Mouse (Mus musculus): ENCODE data around the gene Vmn2r31. TPM values are rescaled to one million over a fixed set of nuclear protein-coding genes. Genes with fewer than 3 reads are reported as not detected.
"Not testable (repeated sequence)": the region's sequence is repeated elsewhere in the genome, so short reads cannot be mapped to it uniquely, and the experiment has no call there.

The Vmn2r31 gene
- not detected in 2 replicates for polyA plus RNA-seq (2012; rRNA removed)

DNA sequence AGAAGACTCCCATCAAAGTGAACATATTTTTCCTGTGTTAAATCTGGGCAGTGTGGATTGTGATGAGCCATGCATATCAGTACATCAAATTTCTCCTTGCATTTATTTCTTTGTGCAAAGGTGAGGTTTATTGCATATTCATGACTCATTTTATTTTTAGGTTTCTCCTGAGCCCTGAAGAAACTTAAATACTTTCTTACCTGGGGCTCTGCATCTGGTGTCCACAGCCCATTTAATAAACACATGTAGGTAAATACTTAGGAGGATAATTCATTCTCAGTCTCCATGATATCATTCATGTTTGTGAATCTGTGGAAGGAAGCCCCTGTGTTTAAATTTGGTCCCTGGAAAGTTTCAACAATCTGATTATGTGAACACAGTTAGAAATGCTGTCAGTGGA, at the start of gene Vmn2r31:
Gene Vmn2r31 (minus strand): TSS at position 101 of the 400 bp plus-strand sequence.
- not testable (repeated sequence) for H3K27ac ChIP-seq (ENCODE audit: control insufficient read depth, insufficient read depth, low read length); DNase-seq; H3K27me3 ChIP-seq (ENCODE audit: control insufficient read depth, insufficient read depth, low read length); H3K36me3 ChIP-seq (ENCODE audit: control insufficient read depth, insufficient read depth, low read length); H3K4me3 ChIP-seq (ENCODE audit: control insufficient read depth, insufficient read depth, low read length); H3K4me1 ChIP-seq (replicated peaks; ENCODE audit: control insufficient read depth, insufficient read depth, low read length)

DNA sequence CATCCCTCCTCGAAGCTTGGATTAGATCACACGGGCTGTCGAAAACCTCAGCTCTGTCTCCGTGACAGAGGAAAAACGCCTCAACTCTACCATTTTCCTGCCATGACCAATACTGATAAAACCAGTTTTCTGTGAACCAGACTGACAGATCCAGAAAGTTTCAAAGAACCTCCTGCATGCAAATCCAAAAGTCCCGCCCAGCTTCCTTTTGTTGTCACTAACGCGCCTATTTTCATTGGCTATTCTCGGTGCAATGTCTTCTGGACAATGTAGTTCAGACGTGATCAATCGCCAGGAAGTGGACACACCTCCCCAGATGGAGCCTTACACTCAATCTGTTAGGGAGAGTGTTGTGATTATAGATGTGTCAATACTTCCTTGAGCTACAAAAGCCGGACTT, 25.1 kb downstream of the Vmn2r31 start, which contains the start of gene Gm45783:
Gene Gm45783 (minus strand): TSS at position 143 of the 400 bp plus-strand sequence.
- not testable (repeated sequence) for DNase-seq; H3K4me3 ChIP-seq (ENCODE audit: control insufficient read depth, insufficient read depth, low read length); H3K27ac ChIP-seq (ENCODE audit: control insufficient read depth, insufficient read depth, low read length); H3K27me3 ChIP-seq (ENCODE audit: control insufficient read depth, insufficient read depth, low read length); H3K36me3 ChIP-seq (ENCODE audit: control insufficient read depth, insufficient read depth, low read length); H3K4me1 ChIP-seq (replicated peaks; ENCODE audit: control insufficient read depth, insufficient read depth, low read length)
- WGBS = 47% methylated on average over 12 of the region's 12 CpGs

DNA sequence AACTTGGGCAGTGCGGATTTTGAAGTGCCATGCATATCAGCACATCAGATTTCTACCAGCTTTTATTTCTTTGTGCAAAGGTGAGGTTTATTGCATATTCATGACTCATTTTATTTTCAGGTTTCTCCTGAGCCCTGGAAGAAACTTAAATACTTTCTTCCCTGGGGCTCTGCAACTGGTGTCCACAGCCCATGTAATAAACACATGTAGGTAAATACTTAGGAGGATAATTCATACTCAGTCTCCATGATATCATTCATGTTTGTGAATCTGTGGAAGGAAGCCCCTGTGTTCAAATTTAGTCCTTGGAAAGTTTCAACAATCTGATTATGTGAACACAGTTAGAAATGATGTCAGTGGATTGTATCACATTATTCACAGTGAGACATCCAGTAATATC, 62.0 kb downstream of the Vmn2r31 start, which contains the start of gene Vmn2r30:
Gene Vmn2r30 (minus strand): TSS at position 101 of the 400 bp plus-strand sequence.
- H3K27me3 ChIP-seq (ENCODE audit: control insufficient read depth, insufficient read depth, low read length); H3K4me1 ChIP-seq (replicated peaks; ENCODE audit: control insufficient read depth, insufficient read depth, low read length); H3K4me3 ChIP-seq (ENCODE audit: control insufficient read depth, insufficient read depth, low read length); H3K36me3 ChIP-seq (ENCODE audit: control insufficient read depth, insufficient read depth, low read length); H3K27ac ChIP-seq (ENCODE audit: control insufficient read depth, insufficient read depth, low read length); DNase-seq: not testable (repeated sequence)
- 50% methylated on average over 1 of the region's 1 CpGs for WGBS

Other genes with a start within 250 kb of the Vmn2r31 start
- gene Zfp418, start 228.4 kb downstream of the Vmn2r31 start, polyA plus RNA-seq (2012; rRNA removed) = 0.66 and 0.80 TPM in 2 replicates
- gene Zfp772, start 189.7 kb downstream of the Vmn2r31 start, polyA plus RNA-seq (2012; rRNA removed) = 1.3 TPM in 2 replicates
- gene Vmn2r29, start 152.4 kb downstream of the Vmn2r31 start, polyA plus RNA-seq (2012; rRNA removed) = 0.08 and 0.14 TPM in 2 replicates
- gene Gm45844, start 121.4 kb downstream of the Vmn2r31 start, polyA plus RNA-seq (2012; rRNA removed) = 0.38 and 2.3 TPM in 2 replicates
- 43.0 and 46.7 TPM in 2 replicates for gene Clcn4, start 98.9 kb downstream of the Vmn2r31 start, polyA plus RNA-seq (2012; rRNA removed)
- not detected in 2 replicates for gene Vmn2r30, start 62.1 kb downstream of the Vmn2r31 start, polyA plus RNA-seq (2012; rRNA removed)
- not detected in 2 replicates for gene Gm45783, start 25.1 kb downstream of the Vmn2r31 start, polyA plus RNA-seq (2012; rRNA removed)
- not detected in 2 replicates for gene Vmn2r32, start 80.3 kb upstream of the Vmn2r31 start, polyA plus RNA-seq (2012; rRNA removed)
- gene Vmn2r33, start 167.1 kb upstream of the Vmn2r31 start, polyA plus RNA-seq (2012; rRNA removed) = not detected in 2 replicates

All from thymus, adult 2 months (tissue).